Mouse (Mus musculus): ENCODE results near the gene Cox7a1. TPM values are rescaled to one million over a fixed set of nuclear protein-coding genes. Genes with fewer than 3 reads are reported as not detected.
"Not testable (repeated sequence)": the region's sequence is repeated elsewhere in the genome, so short reads cannot be mapped to it uniquely, and the experiment has no call there.

Cox7a1 gene
- total RNA-seq (2021), result 1,000 to 10,000 TPM; 1,474 to 1,616 TPM
- long read RNA-seq, experiment 1, transcript Cox7a1-202 (4 exons, 485 nt), result minor isoform, 29 of 1,211 reads
- long read RNA-seq, experiment 1, transcript Cox7a1-201 (4 exons, 393 nt), result major isoform, 930 of 1,211 reads
- long read RNA-seq, experiment 1, partial matches to known transcripts, result 248 of 1,211 reads
- long read RNA-seq, experiment 1, other reads (novel, unspliced or antisense), result 4 of 1,211 reads
- long read RNA-seq, experiment 2, transcript Cox7a1-201 (4 exons, 393 nt), result major isoform, 987 of 1,242 reads
- long read RNA-seq, experiment 2, transcript Cox7a1-202 (4 exons, 485 nt), result minor isoform, 30 of 1,242 reads
- long read RNA-seq, experiment 2, partial matches to known transcripts, result 217 of 1,242 reads
- long read RNA-seq, experiment 2, other reads (novel, unspliced or antisense), result 8 of 1,242 reads

DNA sequence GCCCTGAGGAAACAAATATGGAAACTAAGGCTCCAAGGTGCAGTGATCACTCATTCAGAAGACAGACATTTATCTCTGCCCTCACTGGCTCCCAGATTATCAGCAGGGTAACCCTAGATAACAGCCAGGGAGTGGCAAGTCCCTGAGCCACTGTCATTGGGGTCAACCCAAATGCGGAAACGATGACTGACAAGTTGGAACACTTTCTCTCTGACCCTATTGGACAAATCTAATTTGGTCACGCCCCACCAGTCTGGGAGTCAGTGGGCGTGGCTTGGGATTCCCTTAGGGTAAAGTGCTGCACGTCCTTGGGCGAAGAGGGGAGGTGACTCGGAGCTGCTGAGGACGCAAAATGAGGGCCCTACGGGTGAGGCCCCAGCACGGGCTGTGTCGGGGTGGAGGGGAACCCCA, at the start of gene Cox7a1:
Gene Cox7a1 (plus strand): TSS at position 266 of the 411 bp plus-strand sequence.
- peak; percentile 94 for DNase-seq

DNA sequence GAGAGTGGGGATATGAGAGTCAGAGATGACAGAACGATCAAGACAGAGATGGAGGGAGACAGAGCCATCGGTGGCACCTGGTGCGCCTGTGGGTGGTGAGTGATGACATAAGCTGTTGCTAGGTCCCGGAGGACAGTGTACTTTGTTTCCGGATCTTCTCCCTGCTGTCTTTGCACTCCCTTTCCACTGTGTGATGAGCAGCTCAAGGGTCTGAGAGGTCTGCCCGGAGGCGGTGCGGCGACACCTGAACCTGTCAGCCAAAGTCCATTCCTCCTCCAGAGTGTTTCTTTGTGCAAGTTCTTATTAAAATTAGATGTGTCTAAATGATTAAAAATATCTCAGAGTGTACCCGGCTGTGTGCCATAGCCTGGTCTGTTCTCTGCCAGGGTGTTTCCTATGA, 47.1 kb upstream of the Cox7a1 start:
- DNase-seq, result no peak

GRCm38 (mm10) chr7:30143170-30143554, 40.8 kb upstream of the Cox7a1 start:
- no peak for DNase-seq

DNA sequence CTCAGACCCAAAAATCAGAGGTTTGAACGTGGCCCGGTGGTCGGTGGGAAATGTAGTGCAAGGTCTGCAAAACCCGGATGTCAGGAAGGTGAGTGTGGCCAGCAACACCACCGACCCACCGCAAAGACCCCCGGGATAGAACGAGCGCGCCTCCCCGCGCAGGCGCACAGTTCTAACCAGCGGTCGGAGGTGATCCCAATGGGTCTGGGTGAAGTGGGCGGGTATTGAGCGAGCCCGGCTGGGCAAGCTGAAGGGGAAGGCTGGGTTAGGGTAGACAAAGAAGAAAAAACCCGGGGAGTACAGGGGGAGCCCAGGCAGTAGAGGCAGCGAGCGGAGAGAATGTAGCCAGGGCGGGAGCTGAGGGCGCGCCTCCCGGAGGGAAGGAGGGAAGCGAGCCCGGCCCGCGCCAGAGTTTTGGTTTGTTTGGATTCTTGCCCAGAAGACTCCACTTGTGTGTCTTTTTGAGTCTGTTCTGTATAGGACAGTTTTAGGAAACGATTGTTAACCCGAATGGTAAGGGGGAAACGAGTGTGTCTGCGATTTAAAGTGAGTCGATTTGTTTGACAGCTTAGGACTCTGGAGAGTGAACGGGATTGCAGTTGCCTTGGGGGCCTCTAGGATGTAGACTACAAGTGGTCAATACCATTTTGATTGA, 40.3 kb upstream of the Cox7a1 start:
- DNase-seq, result peak; percentile 79

DNA sequence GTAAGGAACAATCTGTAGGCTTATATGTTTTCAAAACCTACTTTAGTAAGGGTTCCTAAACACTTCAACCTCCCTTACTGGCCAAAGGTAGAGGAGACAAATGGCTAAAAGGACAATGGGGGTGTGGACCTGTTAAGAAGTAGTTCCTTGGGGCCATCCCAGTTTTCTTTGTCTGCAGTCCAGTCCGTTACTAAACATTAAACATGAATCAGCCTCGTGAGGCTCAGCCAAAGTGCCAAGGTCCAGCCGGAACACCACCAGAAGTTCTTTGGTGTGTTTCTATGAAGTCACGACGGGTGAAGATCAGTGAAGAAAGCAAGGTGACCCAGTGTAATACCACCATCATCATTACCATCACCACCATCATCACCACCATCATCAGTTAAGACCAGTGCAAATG, 36.9 kb upstream of the Cox7a1 start:
- no peak for DNase-seq

GRCm38 (mm10) chr7:30154040-30154439, 29.9 kb upstream of the Cox7a1 start:
- no peak for DNase-seq

DNA sequence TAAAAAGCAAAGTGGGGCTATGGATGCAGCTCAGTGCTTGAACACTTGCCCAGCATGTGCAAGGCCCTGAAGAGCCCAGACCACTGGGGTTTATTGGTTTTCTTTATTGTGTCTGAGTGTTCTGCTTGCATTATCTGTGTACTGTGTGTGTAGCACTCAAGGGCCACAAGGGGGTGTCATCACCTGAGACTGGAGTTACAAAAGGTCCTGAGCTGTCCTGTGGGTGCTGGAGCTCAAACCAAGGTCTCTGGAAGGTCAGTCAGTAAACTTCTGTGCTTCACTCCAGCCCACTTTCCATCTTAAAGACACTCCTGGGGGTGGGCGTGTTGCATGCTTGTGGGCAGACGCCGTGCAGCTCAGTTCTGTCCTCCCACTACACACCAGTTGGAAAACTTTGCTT, 28.4 kb upstream of the Cox7a1 start:
- no peak for DNase-seq

GRCm38 (mm10) chr7:30163113-30163512, 20.8 kb upstream of the Cox7a1 start:
- no peak for DNase-seq

DNA sequence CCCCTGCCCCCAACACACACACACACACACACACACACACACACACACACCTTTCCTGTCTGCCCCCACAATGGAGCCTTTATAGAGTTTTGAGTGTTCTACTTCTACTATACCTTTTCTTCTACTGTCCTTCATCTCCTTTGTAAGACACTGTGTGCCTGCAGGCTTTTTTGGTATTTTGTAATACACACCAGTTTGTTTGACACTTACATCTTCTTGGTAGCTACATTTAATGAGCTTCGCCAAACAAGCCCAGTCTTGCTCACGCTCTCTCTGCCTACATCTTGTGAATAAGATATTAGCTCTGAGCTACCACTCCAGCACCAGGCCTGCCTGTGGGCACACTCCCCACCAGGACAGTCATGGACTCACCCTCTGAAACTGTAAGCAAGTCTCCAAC, 19.2 kb upstream of the Cox7a1 start:
- DNase-seq, result no peak

DNA sequence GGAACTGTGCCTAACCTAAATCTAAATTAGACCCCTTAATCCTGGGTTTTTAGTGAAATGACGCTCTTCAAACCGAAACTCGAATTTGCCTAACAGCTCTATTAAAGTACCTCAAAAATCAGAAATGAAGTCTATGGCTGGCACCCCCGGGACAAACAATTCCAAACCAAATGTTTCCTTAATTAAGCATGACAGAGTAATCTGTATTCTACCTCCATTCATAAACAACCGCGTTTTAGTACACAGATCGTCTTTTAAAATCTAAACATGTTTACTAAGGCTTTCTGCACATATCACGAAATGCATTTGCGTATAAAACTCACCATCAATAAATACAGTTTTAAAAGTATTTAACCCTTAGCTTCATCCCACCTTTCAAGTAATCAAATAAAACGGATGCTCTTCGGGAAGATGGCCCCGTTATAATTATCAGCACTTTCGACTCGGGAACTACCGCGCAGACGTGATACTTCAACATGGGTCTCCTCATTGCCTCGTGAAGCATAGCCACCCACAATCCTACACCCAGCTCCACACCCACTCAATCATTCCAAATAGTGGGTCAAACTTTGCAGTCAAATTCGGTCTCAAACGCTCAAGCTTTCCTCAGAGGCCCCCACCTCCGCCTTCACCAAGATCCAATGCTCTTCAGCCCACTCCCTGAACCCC, 14.9 kb upstream of the Cox7a1 start:
- DNase-seq, result no peak

- peak; percentile 92 for DNase-seq
Observed at GRCm38 (mm10) chr7:30169583-30170282, 14.2 kb upstream of the Cox7a1 start, which contains the start of gene Zfp146. Gene Zfp146, minus strand, starts transcription at chr7:30169750.

GRCm38 (mm10) chr7:30170283-30170951, 13.5 kb upstream of the Cox7a1 start:
- no peak for DNase-seq

DNA sequence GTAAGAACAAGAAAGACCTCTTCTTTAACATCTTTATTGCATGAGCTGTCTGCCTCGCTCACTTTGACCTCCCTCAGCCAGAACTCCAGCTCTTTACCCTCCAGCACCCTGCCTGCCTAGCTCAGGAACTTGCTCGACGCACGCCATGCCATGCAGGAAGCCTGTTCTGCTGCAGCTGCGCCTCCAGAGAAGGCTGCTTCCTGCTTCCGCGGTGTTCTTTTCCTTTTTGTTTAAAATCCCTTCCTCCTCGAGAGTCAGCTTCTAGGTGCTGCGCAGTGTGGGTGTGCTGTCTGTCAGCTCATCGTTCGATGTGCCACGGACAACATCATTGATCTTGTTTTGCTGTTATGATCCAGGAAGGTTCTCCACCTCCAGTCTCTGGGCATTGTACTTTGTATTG, 7.5 kb upstream of the Cox7a1 start:
- no peak for DNase-seq

DNA sequence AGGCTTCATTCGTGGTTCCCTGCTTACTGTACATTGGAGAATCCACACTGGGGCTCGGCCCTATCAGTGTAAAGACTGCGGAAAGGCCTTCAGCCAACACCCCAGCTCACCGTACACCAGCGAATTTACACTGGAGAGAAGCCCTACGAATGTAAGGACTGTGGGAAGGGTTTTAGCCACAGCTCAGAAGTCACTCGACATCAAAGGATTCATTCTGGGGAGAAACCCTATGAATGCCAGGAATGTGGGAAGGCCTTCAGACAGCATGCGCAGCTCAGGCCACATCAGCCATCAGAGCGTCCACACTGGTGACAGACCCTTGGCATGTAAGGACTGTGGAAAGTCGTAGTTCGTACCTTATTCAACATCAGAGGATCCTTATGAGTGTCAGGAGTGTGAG, 5.7 kb upstream of the Cox7a1 start:
- no peak for DNase-seq

DNA sequence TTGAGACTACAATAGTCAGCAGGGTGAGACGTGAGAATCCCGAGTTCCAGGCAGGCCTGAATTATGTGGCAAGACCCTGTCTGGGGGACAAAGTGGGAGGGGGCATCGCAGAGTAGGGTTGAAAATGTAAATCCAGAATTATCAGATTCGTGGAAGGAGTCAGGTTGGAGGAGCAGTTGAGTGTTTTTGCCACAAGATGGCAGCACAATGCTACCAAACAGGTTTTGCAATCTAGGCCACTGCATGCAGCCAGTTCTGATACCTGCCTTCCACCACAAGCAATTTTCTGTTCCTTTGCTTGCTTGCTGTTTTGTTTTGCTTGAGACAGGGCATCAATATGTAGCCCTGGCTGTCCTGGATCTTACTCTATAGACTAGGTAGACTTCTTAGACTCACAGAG, 2.6 kb upstream of the Cox7a1 start:
- peak; percentile 80 for DNase-seq

DNA sequence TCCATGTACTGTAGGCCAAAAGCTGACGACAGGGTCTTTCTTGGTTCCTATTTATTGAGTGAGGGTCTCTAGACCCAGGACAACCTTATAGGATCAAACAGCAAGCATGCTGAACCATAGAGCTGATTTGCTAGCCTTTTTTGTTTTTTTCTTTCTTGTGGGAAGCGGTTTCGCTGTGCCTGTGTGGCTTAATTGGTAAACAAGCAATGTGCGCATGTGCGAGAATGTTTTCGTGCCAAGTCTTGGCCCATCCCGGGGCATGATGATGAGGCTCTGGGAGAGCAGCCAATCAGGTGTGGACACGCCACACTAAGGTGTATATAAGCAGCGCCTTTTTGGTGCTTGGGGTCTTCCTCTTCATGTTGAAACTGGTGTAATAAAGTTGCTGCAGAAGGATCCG, 2.0 kb upstream of the Cox7a1 start:
- not testable (repeated sequence) for DNase-seq

DNA sequence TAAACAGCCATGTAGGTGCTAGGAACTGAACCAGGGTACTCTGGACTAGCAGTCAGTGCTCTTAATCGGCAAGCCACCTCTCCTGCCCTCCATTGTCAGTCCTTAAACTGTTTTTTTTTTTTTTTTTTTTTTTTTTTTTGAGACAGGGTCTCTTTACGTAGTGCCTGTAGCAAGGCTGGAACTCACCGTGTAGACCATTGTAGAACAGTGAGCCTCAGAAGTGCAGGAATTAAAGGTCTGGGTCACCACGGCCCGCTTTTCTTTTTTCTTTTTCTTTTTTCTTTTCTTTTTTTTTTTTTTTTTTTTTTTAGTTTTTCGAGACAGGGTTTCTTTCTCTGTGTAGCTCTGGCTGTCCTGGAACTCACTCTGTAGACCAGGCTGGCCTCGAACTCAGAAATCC, 755 bp upstream of the Cox7a1 start:
- DNase-seq, result not testable (repeated sequence)

GRCm38 (mm10) chr7:30184641-30185348, 851 bp downstream of the Cox7a1 start:
- DNase-seq, result peak; percentile 25

- no peak for DNase-seq
Observed at GRCm38 (mm10) chr7:30188344-30189115, 4.6 kb downstream of the Cox7a1 start.

GRCm38 (mm10) chr7:30189116-30189491, 5.2 kb downstream of the Cox7a1 start:
- DNase-seq, result no peak

DNA sequence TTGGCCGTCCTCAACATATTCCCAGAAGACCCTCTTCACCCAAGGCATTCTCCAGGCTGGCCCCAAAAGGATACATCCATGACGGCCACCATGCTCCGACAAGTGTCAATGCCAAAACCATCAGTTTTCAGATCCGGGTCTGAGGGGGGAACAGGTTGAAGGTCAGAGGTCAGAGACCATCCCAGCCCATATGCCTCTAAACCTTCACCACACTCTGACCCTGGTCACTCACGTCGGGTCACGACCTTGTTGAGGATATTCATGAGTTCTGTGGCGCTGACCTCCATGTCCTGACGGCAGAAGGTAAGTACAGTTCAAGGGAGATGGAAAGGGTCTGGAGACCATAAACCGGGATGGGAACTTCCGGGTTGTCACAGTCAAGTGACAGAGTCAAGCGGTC, 8.1 kb downstream of the Cox7a1 start:
- no peak for DNase-seq
